14 mouse cellular contexts compared by ENCODE assay signal in genomic region chr2:139934577-139934976, GRCm38 (mm10).
DNase-seq lines count a peak whose midpoint lies in the region; ATAC-seq and TF ChIP-seq lines count a peak whose summit lies in the region.
"Had no signal": no experiment of that assay in that cellular context is flagged by ENCODE, and none has a peak within 500 bp of the region (broad histone marks: within the 10 kb centered on the region; RNA-seq: fewer than 3 reads in every experiment).

No protein-coding gene starts in this region.

- no peak overlapping the region for H3K9ac ChIP-seq in hindbrain, postnatal 0 days (replicated peaks; ENCODE audit: low read length)
- H3K9ac ChIP-seq: liver, postnatal 0 days had no signal

- H3K27me3 ChIP-seq in hindbrain, embryonic 10.5 days (ENCODE audit: insufficient read depth, poor library complexity, severe bottlenecking): no peaks in the 10 kb centered on the region
- H3K27me3 ChIP-seq in hindbrain, postnatal 0 days (ENCODE audit: insufficient read depth, low read length): no peaks in the 10 kb centered on the region
- no peaks in the 10 kb centered on the region for H3K27me3 ChIP-seq in thymus, adult 2 months (ENCODE audit: control insufficient read depth, insufficient read depth, low read length)
- H3K27me3 ChIP-seq: Patski had no signal

- 75% methylated on average over 10 of the region's 10 CpGs for WGBS in hindbrain, embryonic 10.5 days
- WGBS in hindbrain, postnatal 0 days: 90% methylated on average over 10 of the region's 10 CpGs
- 7% methylated on average over 10 of the region's 10 CpGs for WGBS in thymus, adult 2 months

- no peaks in the 10 kb centered on the region for H3K36me3 ChIP-seq in hindbrain, embryonic 10.5 days
- no peaks in the 10 kb centered on the region for H3K36me3 ChIP-seq in hindbrain, postnatal 0 days (ENCODE audit: insufficient read depth, low read length)
- H3K36me3 ChIP-seq in thymus, adult 2 months (ENCODE audit: control insufficient read depth, insufficient read depth, low read length): no peaks in the 10 kb centered on the region

- H3K27ac ChIP-seq in hindbrain, embryonic 10.5 days: no peak overlapping the region
- H3K27ac ChIP-seq in hindbrain, postnatal 0 days: no peak overlapping the region
- H3K27ac ChIP-seq in thymus, adult 2 months (ENCODE audit: control insufficient read depth, insufficient read depth, low read length): peak overlapping the region; percentile 97
- H3K27ac ChIP-seq: gastrocnemius, adult 2 months had no signal

- no peak overlapping the region for H3K4me2 ChIP-seq in hindbrain, postnatal 0 days (ENCODE audit: low read depth, low read length)

- no peaks in the 10 kb centered on the region for H3K9me3 ChIP-seq in hindbrain, embryonic 10.5 days
- no peaks in the 10 kb centered on the region for H3K9me3 ChIP-seq in hindbrain, postnatal 0 days (ENCODE audit: low read length)

- H3K4me1 ChIP-seq in hindbrain, embryonic 10.5 days (replicated peaks): no peaks in the 10 kb centered on the region
- H3K4me1 ChIP-seq in hindbrain, postnatal 0 days (ENCODE audit: insufficient read depth, low read length): no peaks in the 10 kb centered on the region
- peaks cover 15% of the 10 kb centered on the region for H3K4me1 ChIP-seq in thymus, adult 2 months (replicated peaks; ENCODE audit: control insufficient read depth, insufficient read depth, low read length)

- no peak for TF ChIP-seq POLR2A in thymus, adult 2 months (IDR thresholded peaks at IDR 0.05; ENCODE audit: control insufficient read depth, extremely low read depth, insufficient read depth, low read length, poor library complexity)

- H3K4me3 ChIP-seq in hindbrain, embryonic 10.5 days: no peak overlapping the region
- no peak overlapping the region for H3K4me3 ChIP-seq in hindbrain, postnatal 0 days (ENCODE audit: low read length)
- 0 out of 2 replicates have a peak overlapping the region, but pooled peaks have one; percentile 0 for H3K4me3 ChIP-seq in thymus, adult 2 months (ENCODE audit: control insufficient read depth, insufficient read depth, low read length)
- H3K4me3 ChIP-seq: gastrocnemius, adult 2 months; myocyte had no signal

- DNase-seq in hindbrain, embryonic 10.5 days (ENCODE audit: low spot score): peak; percentile 4
- no peak for DNase-seq in hindbrain, postnatal 0 days (ENCODE audit: low spot score)
- DNase-seq in embryo, embryonic 10 days (ENCODE audit: low spot score): peak; percentile 63
- DNase-seq in hindlimb bud, embryonic 11.5 days (ENCODE audit: extremely low spot score, low read depth, low spot score): peak; percentile 81
- peak; percentile 46 for DNase-seq in thymus, adult 2 months
- no peak for DNase-seq in kidney, adult 8-10 months
- DNase-seq in adrenal gland, adult (ENCODE audit: inconsistent age in 2 of 2, low spot score in 1 of 2): no peak
- no peak for DNase-seq in frontal cortex, adult 2 months (ENCODE audit: extremely low spot score in 1 of 2, low spot score in 1 of 2)
- DNase-seq: adrenal gland, postnatal 10 days; gastrocnemius, adult 2 months; kidney, adult 11 months; liver, postnatal 0 days had no signal

- TF ChIP-seq CTCF in hindbrain, postnatal 0 days (IDR thresholded peaks at IDR 0.05; ENCODE audit: low read depth): no peak
- no peak for TF ChIP-seq CTCF in thymus, adult 2 months (IDR thresholded peaks at IDR 0.05; ENCODE audit: borderline replicate concordance, control insufficient read depth, extremely low read depth, insufficient read depth, low read length, poor library complexity)

- ATAC-seq in hindbrain, postnatal 0 days: no peak
- ATAC-seq: liver, postnatal 0 days; Patski had no signal

Comparison
In these comparisons a context has a peak if more than half of its experiments do, and no peak if none do; other contexts are left out.
1. DNase-seq: peak in hindbrain, embryonic 10.5 days (single experiment), embryo, embryonic 10 days (single experiment), hindlimb bud, embryonic 11.5 days (single experiment) and thymus, adult 2 months (single experiment); none in hindbrain, postnatal 0 days (single experiment), kidney, adult 8-10 months (0 of 2), adrenal gland, adult (0 of 2) and frontal cortex, adult 2 months (0 of 2).